Mouse (Mus musculus): ENCODE data around the gene Tm9sf1. TPM values are rescaled to one million over a fixed set of nuclear protein-coding genes. Genes with fewer than 3 reads are reported as not detected.

Tm9sf1 gene
- polyA plus RNA-seq, 1 experiment from 2014 or later: 123 TPM

- no peak for ATAC-seq (replicated peaks; ENCODE audit: low FRiP score)
- H3K4me3 ChIP-seq (replicated peaks): no peak overlapping the region
- no peak overlapping the region for H3K9ac ChIP-seq
- no peak overlapping the region for H3K27ac ChIP-seq
- no peaks in the 10 kb centered on the region for H3K4me1 ChIP-seq
- H3K27me3 ChIP-seq: no peaks in the 10 kb centered on the region
- H3K36me3 ChIP-seq: peaks cover 100% of the 10 kb centered on the region
- H3K4me2 ChIP-seq: no peak overlapping the region
- no peaks in the 10 kb centered on the region for H3K9me3 ChIP-seq (replicated peaks)
- WGBS: 76% methylated on average over 27 of the region's 27 CpGs
Observed at GRCm38 (mm10) chr14:55628077-55628827, 15.4 kb downstream of the Tm9sf1 start.

- no peaks in the 10 kb centered on the region for H3K9me3 ChIP-seq (replicated peaks)
- H3K27ac ChIP-seq: peak overlapping the region; percentile 45; the same call in 1 of the 2 replicates
- H3K27me3 ChIP-seq: no peaks in the 10 kb centered on the region
- peak; percentile 49; the same call in 1 of the 2 replicates for ATAC-seq (replicated peaks; ENCODE audit: low FRiP score)
- peak overlapping the region; percentile 24; the same call in 1 of the 2 replicates for H3K9ac ChIP-seq
- H3K4me3 ChIP-seq (replicated peaks): peak overlapping the region; percentile 43
- 41% methylated on average over 22 of the region's 22 CpGs for WGBS
- peaks cover 14% of the 10 kb centered on the region; the same call in 1 of the 2 replicates for H3K36me3 ChIP-seq
- H3K4me1 ChIP-seq: peaks cover 12% of the 10 kb centered on the region
- peak overlapping the region; percentile 61 for H3K4me2 ChIP-seq
Observed at GRCm38 (mm10) chr14:55618486-55619195, 25.0 kb downstream of the Tm9sf1 start.

GRCm38 (mm10) chr14:55617822-55618221, 25.8 kb downstream of the Tm9sf1 start, which contains the start of gene Rec8:
Gene Rec8 (plus strand): TSS chr14:55618037.
- H3K27me3 ChIP-seq: no peaks in the 10 kb centered on the region
- peaks cover 12% of the 10 kb centered on the region for H3K4me1 ChIP-seq
- H3K9ac ChIP-seq: peak within 1 kb of the TSS; percentile 24; the same call in 1 of the 2 replicates
- peak; percentile 88 for ATAC-seq (replicated peaks; ENCODE audit: low FRiP score)
- peak within 1 kb of the TSS; percentile 61 for H3K4me2 ChIP-seq
- WGBS: 22% methylated on average over 21 of the region's 21 CpGs
- peak within 1 kb of the TSS; percentile 43 for H3K4me3 ChIP-seq (replicated peaks)
- H3K27ac ChIP-seq: peak within 1 kb of the TSS; percentile 45; the same call in 1 of the 2 replicates
- H3K36me3 ChIP-seq: peaks cover 6% of the 10 kb centered on the region; the same call in 1 of the 2 replicates
- no peaks in the 10 kb centered on the region for H3K9me3 ChIP-seq (replicated peaks)

- Histone ChIP-seq H3K4me2 (no peak overlapping the region), H3K27me3 (no peaks in the 10 kb centered on the region), H3K4me1 (peaks cover 12% of the 10 kb centered on the region), H3K27ac (0 out of 2 replicates have a peak overlapping the region, but pooled peaks have one; percentile 41), H3K36me3 (no peaks in the 10 kb centered on the region), H3K4me3 (replicated peaks) (no peak overlapping the region), H3K9me3 (replicated peaks) (no peaks in the 10 kb centered on the region), H3K9ac (no peak overlapping the region)
- 75% methylated on average over 2 of the region's 2 CpGs for WGBS
- no peak for ATAC-seq (replicated peaks; ENCODE audit: low FRiP score)
Observed at GRCm38 (mm10) chr14:55616844-55617243, 26.8 kb downstream of the Tm9sf1 start.

GRCm38 (mm10) chr14:55615876-55616275, 27.7 kb downstream of the Tm9sf1 start:
- Histone ChIP-seq H3K9me3 (replicated peaks) (no peaks in the 10 kb centered on the region), H3K36me3 (0 out of 2 replicates have a peak, but pooled peaks cover under 1% of the 10 kb centered on the region), H3K9ac (no peak overlapping the region), H3K4me1 (peaks cover 12% of the 10 kb centered on the region), H3K4me3 (replicated peaks) (no peak overlapping the region), H3K4me2 (no peak overlapping the region), H3K27me3 (no peaks in the 10 kb centered on the region), H3K27ac (no peak overlapping the region)
- 44% methylated on average over 2 of the region's 2 CpGs for WGBS
- no peak for ATAC-seq (replicated peaks; ENCODE audit: low FRiP score)

GRCm38 (mm10) chr14:55614565-55615178, 28.9 kb downstream of the Tm9sf1 start:
- 83% methylated on average over 7 of the region's 7 CpGs for WGBS
- Histone ChIP-seq H3K9me3 (replicated peaks) (no peaks in the 10 kb centered on the region), H3K27ac (no peak overlapping the region), H3K4me3 (replicated peaks) (no peak overlapping the region), H3K4me2 (no peak overlapping the region), H3K27me3 (no peaks in the 10 kb centered on the region), H3K9ac (no peak overlapping the region), H3K36me3 (peaks cover 9% of the 10 kb centered on the region), H3K4me1 (peaks cover 12% of the 10 kb centered on the region)
- ATAC-seq (replicated peaks; ENCODE audit: low FRiP score): no peak

GRCm38 (mm10) chr14:55613346-55613745, 30.3 kb downstream of the Tm9sf1 start:
- H3K27me3 ChIP-seq: no peaks in the 10 kb centered on the region
- WGBS: 59% methylated on average over 6 of the region's 6 CpGs

GRCm38 (mm10) chr14:55608339-55608738, 35.3 kb downstream of the Tm9sf1 start:
- no peak overlapping the region for H3K4me3 ChIP-seq (replicated peaks)
- peaks cover 16% of the 10 kb centered on the region for H3K4me1 ChIP-seq
- ATAC-seq (replicated peaks; ENCODE audit: low FRiP score): no peak
- H3K9me3 ChIP-seq (replicated peaks): no peaks in the 10 kb centered on the region
- H3K27ac ChIP-seq: no peak overlapping the region
- no peak overlapping the region for H3K4me2 ChIP-seq
- H3K9ac ChIP-seq: no peak overlapping the region
- no peaks in the 10 kb centered on the region for H3K27me3 ChIP-seq
- 96% methylated on average over 6 of the region's 6 CpGs for WGBS
- peaks cover 54% of the 10 kb centered on the region for H3K36me3 ChIP-seq

More at GRCm38 (mm10) chr14:55613346-55613745, 30.3 kb downstream of the Tm9sf1 start:
- Histone ChIP-seq H3K4me1 (peaks cover 6% of the 10 kb centered on the region; the same call in 1 of the 2 replicates), H3K4me2 (no peak overlapping the region), H3K27ac (no peak overlapping the region), H3K9me3 (replicated peaks) (no peaks in the 10 kb centered on the region), H3K36me3 (peaks cover 22% of the 10 kb centered on the region), H3K9ac (no peak overlapping the region), H3K4me3 (replicated peaks) (no peak overlapping the region)
- ATAC-seq (replicated peaks; ENCODE audit: low FRiP score): no peak

GRCm38 (mm10) chr14:55605743-55606459, 37.7 kb downstream of the Tm9sf1 start:
- Histone ChIP-seq H3K27ac (no peak overlapping the region), H3K9me3 (replicated peaks) (no peaks in the 10 kb centered on the region), H3K4me3 (replicated peaks) (no peak overlapping the region), H3K36me3 (peaks cover 78% of the 10 kb centered on the region), H3K4me1 (peaks cover 21% of the 10 kb centered on the region), H3K4me2 (no peak overlapping the region), H3K27me3 (no peaks in the 10 kb centered on the region), H3K9ac (no peak overlapping the region)
- no peak for ATAC-seq (replicated peaks; ENCODE audit: low FRiP score)
- WGBS: 91% methylated on average over 16 of the region's 16 CpGs

- H3K36me3 ChIP-seq: peaks cover 81% of the 10 kb centered on the region
- peak overlapping the region; percentile 49 for H3K4me3 ChIP-seq (replicated peaks)
- peak overlapping the region; percentile 69 for H3K4me2 ChIP-seq
Observed at GRCm38 (mm10) chr14:55604823-55605222, 38.8 kb downstream of the Tm9sf1 start.

More at GRCm38 (mm10) chr14:55604823-55605222, 38.8 kb downstream of the Tm9sf1 start:
- no peak for ATAC-seq (replicated peaks; ENCODE audit: low FRiP score)
- Histone ChIP-seq H3K9me3 (replicated peaks) (no peaks in the 10 kb centered on the region), H3K9ac (no peak overlapping the region), H3K4me1 (peaks cover 21% of the 10 kb centered on the region), H3K27me3 (no peaks in the 10 kb centered on the region), H3K27ac (peak overlapping the region; percentile 92; the same call in 1 of the 2 replicates)
- WGBS: 86% methylated on average over 11 of the region's 11 CpGs
